Mouse (Mus musculus) heart, adult 2 months (tissue): ENCODE data around the gene Fgg.

ENCODE experiments used
- CTCF ChIP-seq: fragments of 200-600 bp; IDR thresholded peaks from 2 replicates; pipeline ENCODE4 v1.8.1; 2022; ENCODE audit warnings: antibody characterized with exemption, mild to moderate bottlenecking, moderate library complexity
- EP300 ChIP-seq: fragments of 200-500 bp; IDR thresholded peaks from 2 replicates; pipeline ENCODE4 v1.6.1; 2011; ENCODE audit warnings: low read depth, low read length, control low read depth; ENCODE audit not compliant: insufficient read depth
- POLR2A ChIP-seq: fragments of 200-500 bp; IDR thresholded peaks from 2 replicates; pipeline ENCODE4 v1.6.1; 2011; ENCODE audit warnings: mild to moderate bottlenecking, low read depth, low read length, control low read depth; ENCODE audit not compliant: insufficient read depth

- TF ChIP-seq EP300 (no peak), CTCF (peak; percentile 73), POLR2A (no peak)
These were observed 12.2 kb upstream of the Fgg start for GRCm38 (mm10) chr3:82995368-82995767.
